Mouse (Mus musculus): Measurements from ENCODE around the gene Rock2.

- TF ChIP-seq CTCF (IDR thresholded peaks at IDR 0.05; ENCODE audit: low read depth) (no peak), EP300 (IDR thresholded peaks at IDR 0.05; ENCODE audit: low read depth) (no peak)
Observed at GRCm38 (mm10) chr12:16966811-16967210, 72.1 kb downstream of the Rock2 start.
